Mouse (Mus musculus): ENCODE results near the gene Zfp811.

GRCm38 (mm10) chr17:32810648-32811047, 917 bp upstream of the Zfp811 start:
- no peak for TF ChIP-seq CTCF (IDR thresholded peaks at IDR 0.05; ENCODE audit: control insufficient read depth, insufficient read depth, insufficient read length)
- TF ChIP-seq USF1 (IDR thresholded peaks at IDR 0.05; ENCODE audit: low read depth) = no peak
- no peak for TF ChIP-seq MAX (IDR thresholded peaks at IDR 0.05)
- TF ChIP-seq CEBPB (IDR thresholded peaks at IDR 0.05; ENCODE audit: low read depth) = no peak

Measured in C2C12 (cell line).